Mouse (Mus musculus) forelimb bud, embryonic 11.5 days (tissue): Measurements from ENCODE around the gene Rbfox1.

Source experiments
- DNase-seq: peaks from one replicate; pipeline ENCODE4 v3.0.0-alpha.2; 2012; ENCODE audit warnings: low read depth, low spot score

The Rbfox1 gene

DNA sequence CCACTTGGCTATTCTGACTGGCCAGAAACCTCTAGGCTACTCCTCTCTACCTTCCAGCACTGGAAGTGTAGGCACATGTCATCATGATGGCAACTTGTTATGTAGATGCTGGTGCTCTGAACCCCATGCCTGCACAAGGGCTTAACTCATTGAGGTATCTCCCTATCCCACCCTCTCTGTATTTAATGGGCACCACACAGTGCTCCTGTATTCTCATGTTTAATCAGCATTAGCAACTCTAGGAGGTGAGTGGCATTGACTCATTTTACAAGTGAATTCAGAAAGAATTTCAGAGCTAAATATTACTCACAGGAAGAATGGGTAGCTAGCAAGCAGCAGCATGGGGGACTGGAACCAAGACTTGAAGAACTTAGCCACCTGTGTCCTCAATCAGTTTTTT, 321.3 kb downstream of the Rbfox1 start:
- no peak for DNase-seq

DNA sequence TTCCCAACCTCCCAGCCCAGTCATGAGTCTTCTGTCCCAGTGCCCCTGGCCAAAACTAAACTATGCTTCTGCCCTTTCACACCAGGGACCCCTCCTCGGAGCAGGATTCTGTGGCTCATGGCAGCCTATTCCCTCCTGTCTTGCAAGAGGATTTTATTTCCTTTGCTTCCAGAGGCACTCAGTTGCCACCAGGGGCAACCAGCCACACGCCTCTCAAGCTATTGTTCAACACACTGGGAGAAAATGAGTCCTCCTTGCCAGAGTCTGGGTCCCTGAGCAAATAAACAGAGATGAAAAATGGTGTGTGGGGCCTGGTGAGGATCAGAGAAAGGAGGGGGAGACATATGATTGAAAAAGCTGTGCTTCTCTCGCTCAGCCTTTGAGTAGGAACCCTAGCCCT, 327.8 kb downstream of the Rbfox1 start:
- no peak for DNase-seq

DNA sequence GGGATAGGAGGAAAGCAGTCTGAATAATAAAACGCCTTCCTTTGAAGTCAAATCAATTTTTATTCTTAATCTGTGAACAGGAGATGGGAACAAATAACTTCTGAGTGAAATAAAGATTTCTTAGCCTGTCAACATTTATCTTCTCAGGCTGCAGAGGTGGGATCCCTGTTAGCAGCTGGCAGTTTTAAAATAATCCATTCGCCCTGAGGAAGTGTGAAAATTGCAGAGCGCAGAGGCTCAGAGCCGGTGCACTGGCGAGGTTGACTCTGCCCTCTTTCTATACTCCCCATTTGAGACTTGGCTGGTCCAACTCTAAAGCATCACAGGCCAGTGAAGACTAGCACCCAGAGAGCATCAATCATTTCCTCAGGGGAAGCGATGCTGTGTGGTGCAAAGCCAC, 342.3 kb downstream of the Rbfox1 start:
- no peak for DNase-seq

- DNase-seq = no peak
These were observed 347.8 kb downstream of the Rbfox1 start for GRCm38 (mm10) chr16:6232966-6233365.

DNA sequence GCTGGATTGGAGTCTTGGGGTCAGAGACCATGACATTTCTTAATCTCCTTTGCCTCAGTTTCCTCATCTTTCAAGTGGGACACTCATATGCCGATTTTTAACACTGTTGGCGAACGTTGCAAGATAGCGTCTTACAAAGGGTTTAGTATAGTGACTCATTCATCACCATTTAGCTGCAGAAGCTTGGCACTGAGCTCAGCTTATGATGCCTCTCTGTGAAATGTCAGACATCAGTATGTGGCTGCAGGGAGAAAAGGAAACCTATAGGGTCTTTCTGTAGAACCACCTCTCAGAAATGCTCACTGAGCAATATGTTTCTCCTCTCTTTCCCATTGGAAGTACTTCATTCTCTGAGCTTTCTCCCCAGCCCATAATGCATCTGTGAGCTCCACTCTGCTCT, 356.2 kb downstream of the Rbfox1 start:
- no peak for DNase-seq

- no peak for DNase-seq
These were observed 357.3 kb downstream of the Rbfox1 start for GRCm38 (mm10) chr16:6242468-6242867.

- no peak for DNase-seq
These were observed 362.4 kb downstream of the Rbfox1 start for GRCm38 (mm10) chr16:6247569-6247968.

DNA sequence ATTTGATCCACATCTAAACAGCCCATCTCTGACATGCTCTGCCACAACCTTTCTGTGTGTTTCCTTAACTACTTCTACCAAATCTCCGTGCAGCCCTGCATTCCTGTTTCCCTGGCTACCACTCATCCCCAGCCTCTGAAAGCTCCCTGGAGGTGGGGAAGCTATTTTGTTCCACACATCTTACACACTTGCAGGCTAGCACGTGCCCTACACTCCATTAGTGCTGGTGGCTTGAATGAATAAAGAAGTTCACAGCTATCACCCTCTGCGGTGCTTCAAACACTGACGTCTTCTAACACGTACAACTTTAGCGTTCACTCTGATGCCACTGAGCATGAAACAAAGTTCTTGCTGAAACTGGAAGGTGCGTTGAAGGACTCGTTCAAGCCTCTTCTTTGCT, 379.4 kb downstream of the Rbfox1 start:
- DNase-seq = no peak

GRCm38 (mm10) chr16:6265610-6266009, 380.5 kb downstream of the Rbfox1 start:
- DNase-seq = no peak

DNA sequence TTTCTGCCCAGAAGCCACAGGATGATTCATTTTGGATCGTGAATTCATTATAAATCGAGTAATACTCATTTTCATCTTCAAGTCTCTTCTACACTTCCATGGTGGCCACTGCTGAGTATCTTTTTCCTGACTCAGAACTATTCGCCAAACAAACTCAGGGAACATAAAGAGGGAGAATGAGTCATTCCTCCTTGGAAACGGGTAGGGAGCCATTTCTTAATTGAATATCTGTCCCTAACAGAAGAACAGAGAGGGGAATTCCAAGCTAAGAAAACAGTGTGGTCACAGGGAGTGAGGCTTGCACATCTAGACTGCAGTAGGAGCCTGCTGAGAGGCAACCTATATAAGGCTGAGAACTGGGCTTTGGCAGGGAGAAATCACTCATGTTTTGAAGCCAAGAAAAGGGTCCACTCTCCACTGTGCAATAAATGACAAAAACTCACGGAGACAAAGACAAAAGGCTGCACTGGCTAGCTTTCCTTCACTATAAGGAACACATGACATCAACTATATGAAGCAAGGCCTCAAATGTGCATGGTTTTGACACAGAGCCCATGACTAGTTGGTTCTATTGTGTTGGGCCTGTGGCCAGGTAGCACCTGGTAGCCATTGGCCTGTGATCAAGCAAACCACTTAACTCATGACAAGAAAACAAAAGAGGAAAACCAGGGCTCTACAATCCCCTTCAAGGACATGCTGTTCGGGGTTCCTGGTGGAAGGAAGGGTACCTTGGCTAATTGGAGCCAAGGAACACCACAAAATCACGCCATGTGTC, 386.6 kb downstream of the Rbfox1 start:
- DNase-seq = no peak

DNA sequence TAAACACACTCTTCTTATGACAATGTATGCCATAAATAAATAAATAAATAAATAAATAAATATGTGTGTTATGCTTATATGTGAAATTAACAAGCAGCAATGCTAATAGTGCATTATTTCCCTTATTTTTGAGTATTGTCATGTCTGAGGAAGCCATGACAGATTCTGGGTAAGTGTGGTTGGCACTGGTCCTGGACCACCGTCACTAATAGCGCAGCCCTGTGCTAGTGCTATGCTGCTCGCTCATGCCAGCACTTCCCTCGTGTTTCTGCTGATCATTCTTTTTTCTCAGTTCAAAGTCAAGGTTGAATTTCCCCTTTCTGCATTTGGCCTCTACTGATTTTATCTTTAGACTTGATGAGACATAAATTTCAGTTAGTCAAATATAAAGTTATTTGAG, 398.3 kb downstream of the Rbfox1 start:
- DNase-seq = no peak

GRCm38 (mm10) chr16:6284317-6284716, 399.2 kb downstream of the Rbfox1 start:
- DNase-seq = no peak

GRCm38 (mm10) chr16:6287699-6288098, 402.5 kb downstream of the Rbfox1 start:
- no peak for DNase-seq

GRCm38 (mm10) chr16:6300112-6300511, 415.0 kb downstream of the Rbfox1 start:
- DNase-seq = no peak

GRCm38 (mm10) chr16:6303082-6303481, 417.9 kb downstream of the Rbfox1 start:
- DNase-seq = no peak

GRCm38 (mm10) chr16:6309940-6310339, 424.8 kb downstream of the Rbfox1 start:
- DNase-seq = no peak

DNA sequence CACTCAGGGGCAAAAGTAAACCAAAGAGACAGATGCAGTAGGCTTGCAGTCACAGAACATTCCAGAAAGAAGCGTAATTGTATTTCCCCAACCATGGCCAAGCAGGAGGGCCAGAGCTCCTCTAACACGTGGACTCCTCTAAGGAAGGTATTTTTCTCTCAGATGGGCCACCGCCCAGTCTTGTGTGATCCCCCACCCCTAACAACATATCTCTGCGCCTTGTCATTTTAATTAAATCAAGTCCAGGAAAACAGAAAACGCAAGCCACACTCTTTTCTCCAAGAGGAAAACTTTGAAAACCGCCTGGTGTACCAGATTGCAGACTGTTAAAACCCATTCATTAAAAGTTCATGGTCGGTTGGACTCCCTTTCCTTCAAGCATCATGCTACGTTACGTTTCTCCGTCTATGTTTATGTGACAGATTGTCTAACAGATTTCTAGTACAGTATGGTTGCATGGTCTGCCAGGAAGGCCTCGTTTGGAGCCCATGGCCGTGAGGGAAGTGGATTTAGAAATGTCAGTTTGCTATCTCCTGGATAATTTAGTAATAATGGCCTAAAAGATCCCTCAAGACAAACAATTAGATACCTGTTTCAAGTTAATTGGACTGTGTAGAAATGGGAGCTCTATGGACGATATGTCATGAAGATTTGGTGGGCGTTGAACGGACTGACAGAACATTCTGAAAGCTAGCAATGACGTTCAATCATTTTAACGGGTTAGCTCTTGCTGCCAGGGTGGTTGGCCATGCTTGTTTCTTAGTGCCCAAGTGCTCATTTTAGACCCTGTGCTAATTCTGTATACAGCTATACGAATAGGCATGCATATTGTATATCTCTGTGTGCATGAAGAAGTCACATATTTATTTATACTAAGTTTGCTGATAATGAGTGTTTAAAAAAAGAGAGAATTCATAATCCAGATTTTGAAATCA, 425.9 kb downstream of the Rbfox1 start:
- no peak for DNase-seq

GRCm38 (mm10) chr16:6313689-6314088, 428.5 kb downstream of the Rbfox1 start:
- no peak for DNase-seq

- no peak for DNase-seq
These were observed 439.7 kb downstream of the Rbfox1 start for GRCm38 (mm10) chr16:6324832-6325231.

GRCm38 (mm10) chr16:6331400-6331939, 446.3 kb downstream of the Rbfox1 start:
- no peak for DNase-seq

GRCm38 (mm10) chr16:6333273-6333672, 448.1 kb downstream of the Rbfox1 start:
- DNase-seq = no peak

DNA sequence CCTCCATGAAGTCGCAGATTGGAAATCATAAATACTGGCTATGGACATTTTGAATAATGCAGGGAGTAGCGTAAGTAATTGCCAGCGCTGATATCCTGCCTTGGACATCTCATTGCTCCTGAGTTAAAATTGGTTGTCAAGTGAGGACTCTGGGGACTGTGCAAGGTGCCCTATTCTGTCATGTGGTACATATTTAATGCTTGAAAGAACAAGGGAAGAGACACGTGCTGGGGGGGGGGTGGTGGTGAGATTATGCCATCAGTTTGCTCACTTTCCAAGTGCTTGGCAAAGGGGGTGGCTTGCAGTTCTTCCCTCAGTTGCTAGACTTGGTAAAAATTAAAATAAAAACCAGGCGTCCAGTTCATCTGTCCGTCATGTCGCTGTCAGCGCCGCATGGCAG, 462.9 kb downstream of the Rbfox1 start:
- no peak for DNase-seq
